ENCODE assay signal across 10 mouse cellular contexts in the genomic region with DNA sequence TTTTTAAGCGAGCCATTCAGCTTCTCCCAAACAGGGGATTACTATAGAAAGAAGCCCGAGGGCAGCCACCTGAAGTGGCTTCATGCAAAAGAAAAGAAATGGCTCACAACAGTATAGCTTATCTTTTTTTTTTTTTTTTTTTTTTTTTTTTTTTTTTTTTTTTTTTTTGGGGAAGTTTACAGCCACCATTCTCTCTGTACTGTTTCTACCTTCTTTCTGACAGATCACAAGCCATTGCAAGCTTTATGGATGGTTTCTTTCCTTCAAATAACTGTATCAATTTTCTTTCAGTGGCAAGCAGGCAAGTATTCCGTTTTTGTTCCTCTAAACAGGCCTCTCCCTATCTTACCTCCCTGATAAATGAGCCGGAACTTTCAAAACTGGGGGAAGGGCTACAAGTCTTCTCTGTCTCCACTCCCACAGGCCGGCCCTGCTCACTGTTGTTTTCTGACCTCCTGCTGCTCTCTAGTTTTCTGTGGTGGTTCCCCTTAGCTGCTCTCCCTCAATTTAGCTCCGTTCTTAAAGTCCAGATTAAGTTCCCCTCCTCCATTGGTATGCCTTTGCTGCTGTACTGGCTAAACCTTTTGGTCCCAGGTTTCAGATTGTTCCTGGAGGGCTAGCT. TPM values are rescaled to one million over a fixed set of nuclear protein-coding genes. Genes with fewer than 3 reads are reported as not detected.
DNase-seq lines count a peak whose midpoint lies in the region; ATAC-seq and TF ChIP-seq lines count a peak whose summit lies in the region.
"Had no signal": no experiment of that assay in that cellular context is flagged by ENCODE, and none has a peak within 500 bp of the region (broad histone marks: within the 10 kb centered on the region; RNA-seq: fewer than 3 reads in every experiment).

No protein-coding gene starts in this region.

- 0 out of 2 replicates have a peak overlapping the region, but pooled peaks have one; percentile 46 for H3K27ac ChIP-seq in forebrain, embryonic 12.5 days
- no peak overlapping the region for H3K27ac ChIP-seq in forebrain, embryonic 15.5 days (replicated peaks)
- H3K27ac ChIP-seq in embryonic facial prominence, embryonic 10.5 days (replicated peaks) = peak overlapping the region; percentile 75
- peak overlapping the region; percentile 97 for H3K27ac ChIP-seq in kidney, postnatal 0 days
- peak overlapping the region; percentile 56 for H3K27ac ChIP-seq in neural tube, embryonic 13.5 days (replicated peaks)
- H3K27ac ChIP-seq: macrophage had no signal

- H3K4me1 ChIP-seq in forebrain, embryonic 12.5 days = peaks cover 41% of the 10 kb centered on the region
- peaks cover 28% of the 10 kb centered on the region for H3K4me1 ChIP-seq in forebrain, embryonic 15.5 days
- peaks cover 65% of the 10 kb centered on the region for H3K4me1 ChIP-seq in embryonic facial prominence, embryonic 10.5 days
- peaks cover 13% of the 10 kb centered on the region for H3K4me1 ChIP-seq in kidney, postnatal 0 days (replicated peaks; ENCODE audit: insufficient read depth, low read length)
- peaks cover 46% of the 10 kb centered on the region for H3K4me1 ChIP-seq in neural tube, embryonic 13.5 days (replicated peaks)

- no peaks in the 10 kb centered on the region for H3K36me3 ChIP-seq in forebrain, embryonic 12.5 days (replicated peaks)
- no peaks in the 10 kb centered on the region for H3K36me3 ChIP-seq in forebrain, embryonic 15.5 days
- no peaks in the 10 kb centered on the region for H3K36me3 ChIP-seq in embryonic facial prominence, embryonic 10.5 days (replicated peaks)
- no peaks in the 10 kb centered on the region for H3K36me3 ChIP-seq in kidney, postnatal 0 days (ENCODE audit: insufficient read depth, low read length)
- no peaks in the 10 kb centered on the region for H3K36me3 ChIP-seq in neural tube, embryonic 13.5 days

- H3K9ac ChIP-seq in forebrain, embryonic 12.5 days = no peak overlapping the region
- no peak overlapping the region for H3K9ac ChIP-seq in forebrain, embryonic 15.5 days (replicated peaks)
- H3K9ac ChIP-seq in kidney, postnatal 0 days (ENCODE audit: low read depth, low read length) = no peak overlapping the region
- H3K9ac ChIP-seq in neural tube, embryonic 13.5 days = no peak overlapping the region

- H3K27me3 ChIP-seq in forebrain, embryonic 12.5 days = peaks cover 20% of the 10 kb centered on the region
- H3K27me3 ChIP-seq in forebrain, embryonic 15.5 days = 0 out of 2 replicates have a peak, but pooled peaks cover 4% of the 10 kb centered on the region
- peaks cover 19% of the 10 kb centered on the region for H3K27me3 ChIP-seq in embryonic facial prominence, embryonic 10.5 days (replicated peaks; ENCODE audit: low read depth, poor library complexity, severe bottlenecking)
- no peaks in the 10 kb centered on the region for H3K27me3 ChIP-seq in kidney, postnatal 0 days (ENCODE audit: insufficient read depth, low read length)
- peaks cover 5% of the 10 kb centered on the region for H3K27me3 ChIP-seq in neural tube, embryonic 13.5 days

- 0 out of 2 replicates have a peak overlapping the region, but pooled peaks have one; percentile 5 for H3K4me3 ChIP-seq in forebrain, embryonic 12.5 days (replicated peaks)
- H3K4me3 ChIP-seq in forebrain, embryonic 15.5 days = no peak overlapping the region
- peak overlapping the region; percentile 95 for H3K4me3 ChIP-seq in embryonic facial prominence, embryonic 10.5 days
- H3K4me3 ChIP-seq in kidney, postnatal 0 days (replicated peaks; ENCODE audit: low read depth, low read length) = 0 out of 2 replicates have a peak overlapping the region, but pooled peaks have one; percentile 91
- H3K4me3 ChIP-seq in neural tube, embryonic 13.5 days = peak overlapping the region; percentile 81; the same call in 1 of the 2 replicates
- H3K4me3 ChIP-seq: erythroblast, embryonic 14.5 days had no signal

- H3K4me2 ChIP-seq in forebrain, embryonic 12.5 days = peak overlapping the region; percentile 88
- H3K4me2 ChIP-seq in forebrain, embryonic 15.5 days (replicated peaks) = no peak overlapping the region
- peak overlapping the region; percentile 77 for H3K4me2 ChIP-seq in kidney, postnatal 0 days (ENCODE audit: low read length)
- H3K4me2 ChIP-seq in neural tube, embryonic 13.5 days = peak overlapping the region; percentile 96

- TF ChIP-seq CTCF in kidney, postnatal 0 days (IDR thresholded peaks at IDR 0.05; ENCODE audit: low read depth) = no peak

- no peak for ATAC-seq in forebrain, embryonic 12.5 days (ENCODE audit: low FRiP score)
- ATAC-seq in forebrain, embryonic 15.5 days (replicated peaks) = no peak
- 0 out of 2 replicates have a peak, but pooled peaks have one; percentile 31 for ATAC-seq in kidney, postnatal 0 days (replicated peaks; ENCODE audit: low FRiP score, low read depth)
- ATAC-seq in neural tube, embryonic 13.5 days (ENCODE audit: low read depth) = no peak

- WGBS in forebrain, embryonic 12.5 days = 4% methylated on average over 6 of the region's 6 CpGs
- WGBS in forebrain, embryonic 15.5 days = 12% methylated on average over 6 of the region's 6 CpGs
- 5% methylated on average over 6 of the region's 6 CpGs for WGBS in embryonic facial prominence, embryonic 10.5 days
- WGBS in kidney, postnatal 0 days = 15% methylated on average over 6 of the region's 6 CpGs
- WGBS in neural tube, embryonic 13.5 days = 8% methylated on average over 6 of the region's 6 CpGs

- H3K9me3 ChIP-seq in forebrain, embryonic 12.5 days = no peaks in the 10 kb centered on the region
- H3K9me3 ChIP-seq in forebrain, embryonic 15.5 days = no peaks in the 10 kb centered on the region
- no peaks in the 10 kb centered on the region for H3K9me3 ChIP-seq in embryonic facial prominence, embryonic 10.5 days
- no peaks in the 10 kb centered on the region for H3K9me3 ChIP-seq in kidney, postnatal 0 days (replicated peaks; ENCODE audit: low read length)
- H3K9me3 ChIP-seq in neural tube, embryonic 13.5 days = no peaks in the 10 kb centered on the region

- peak; percentile 52 for DNase-seq in embryonic facial prominence, embryonic 10.5 days (ENCODE audit: low spot score)
- peak; percentile 95 for DNase-seq in kidney, postnatal 0 days (ENCODE audit: low spot score)
- DNase-seq in thymus, postnatal 36 days = no peak
- no peak for DNase-seq in thymus, postnatal 25 days
- DNase-seq in cerebellum, adult 9-10 months = no peak

RNA-seq across cellular contexts. Expression of a gene that starts 1.6 kb away (rescaled TPM):
- 13.8 and 14.4 TPM in 2 replicates for polyA plus RNA-seq in forebrain, embryonic 12.5 days (2016; fragmentation: Nextera tagmentation; extraction: Ambion mirVana)
- 4.4 and 5.1 TPM in 2 replicates for polyA plus RNA-seq in forebrain, embryonic 15.5 days (2015; fragmentation: Nextera tagmentation; extraction: Ambion mirVana)
- 15.6 and 18.8 TPM in 2 replicates for polyA plus RNA-seq in embryonic facial prominence, embryonic 10.5 days (2016; fragmentation: Nextera tagmentation; extraction: Ambion mirVana)
- 20.4 and 20.8 TPM in 2 replicates for polyA plus RNA-seq in kidney, postnatal 0 days (2015; fragmentation: Nextera tagmentation; extraction: Ambion mirVana)
- 6.6 and 8.1 TPM in 2 replicates for polyA plus RNA-seq in neural tube, embryonic 13.5 days (2015; fragmentation: Nextera tagmentation; extraction: Ambion mirVana)
- polyA plus RNA-seq: macrophage had no signal

Comparison
In these comparisons a context has a peak if more than half of its experiments do, and no peak if none do; other contexts are left out.
1. DNase-seq: peak in embryonic facial prominence, embryonic 10.5 days (single experiment) and kidney, postnatal 0 days (single experiment); none in thymus, postnatal 36 days (0 of 2), thymus, postnatal 25 days (single experiment) and cerebellum, adult 9-10 months (single experiment).